Mouse (Mus musculus) limb, embryonic 14.5 days (tissue): ENCODE measurements at regions not wholly inside any gene's neighbourhood (a gene's known extent, or its start where the extent isn't known, plus 50 kb on each side); places are given as distances from the start of the nearest gene placed in this dataset.
A peak's percentile ranks its signal among the peaks of the same experiment; 100 is the strongest.

Source experiments
- ATAC-seq: fragments of 200-750 bp; cut with Nextera tagmentation; 2 replicates; pipeline ENCODE4 v1.8.0; 2017; ENCODE audit warnings: low read depth, moderate number of reproducible peaks, moderate TSS enrichment; ENCODE audit not compliant: low FRiP score
- DNase-seq: peaks from one replicate; pipeline ENCODE4 v3.0.0-alpha.2; 2015; ENCODE audit warnings: low spot score
- H3K27ac ChIP-seq: fragments of 300-500 bp; sonication (generic); replicated peaks from 2 replicates; pipeline ENCODE4 v1.5.1; 2014; ENCODE audit warnings: low read depth, mild to moderate bottlenecking, low read length, moderate library complexity, mixed read lengths
- H3K27me3 ChIP-seq: fragments of 300-500 bp; sonication (generic); 2 replicates; pipeline ENCODE4 v1.6.1; 2014; ENCODE audit warnings: low read length, mixed read lengths; ENCODE audit not compliant: control insufficient read depth, insufficient read depth
- H3K36me3 ChIP-seq: fragments of 300-500 bp; sonication (generic); 2 replicates; pipeline ENCODE4 v1.6.1; 2014; ENCODE audit warnings: mild to moderate bottlenecking, low read length, moderate library complexity, mixed read lengths; ENCODE audit not compliant: control insufficient read depth, insufficient read depth
- H3K4me1 ChIP-seq: fragments of 300-500 bp; sonication (generic); 2 replicates; pipeline ENCODE4 v1.6.1; 2014; ENCODE audit warnings: antibody characterized with exemption, low read length, mixed read lengths; ENCODE audit not compliant: control insufficient read depth, insufficient read depth
- H3K4me2 ChIP-seq: fragments of 300-500 bp; sonication (generic); replicated peaks from 2 replicates; pipeline ENCODE4 v1.6.1; 2014; ENCODE audit warnings: low read depth, mild to moderate bottlenecking, low read length, moderate library complexity; ENCODE audit not compliant: severe bottlenecking
- H3K4me3 ChIP-seq: fragments of 300-500 bp; sonication (generic); replicated peaks from 2 replicates; pipeline ENCODE4 v1.5.1; 2014; ENCODE audit warnings: low read length
- H3K9ac ChIP-seq: fragments of 300-500 bp; sonication (generic); 2 replicates; pipeline ENCODE4 v1.6.1; 2014; ENCODE audit warnings: mild to moderate bottlenecking, low read depth, low read length, moderate library complexity; ENCODE audit not compliant: severe bottlenecking
- H3K9me3 ChIP-seq: fragments of 300-500 bp; sonication (generic); 2 replicates; pipeline ENCODE4 v1.6.1; 2016; ENCODE audit warnings: low read length; ENCODE audit not compliant: control insufficient read depth
- POLR2A ChIP-seq: fragments of 200-500 bp; IDR thresholded peaks from 2 replicates; pipeline ENCODE4 v1.8.0; 2012; ENCODE audit warnings: inconsistent platforms, mild to moderate bottlenecking, moderate library complexity, borderline replicate concordance; ENCODE audit not compliant: insufficient read depth, insufficient read length; ENCODE audit errors: extremely low read depth
- WGBS: fragments of 180-500 bp; shearing (Covaris S2); extraction: QIAGEN DNeasy Blood & Tissue Kit; methylation state at CpG from one replicate; pipeline ENCODE4 v1.1.7; 2014; 5-methylcytosine and 5-hydroxymethylcytosine counted together

GRCm38 (mm10) chrX:99292758-99293157 is 156.8 kb downstream of the Efnb1 start:
- Histone ChIP-seq H3K36me3 (no peaks in the 10 kb centered on the region), H3K27ac (no peak overlapping the region), H3K27me3 (0 out of 2 replicates have a peak, but pooled peaks cover 4% of the 10 kb centered on the region), H3K4me1 (peaks cover 4% of the 10 kb centered on the region; the same call in 1 of the 2 replicates), H3K9me3 (no peaks in the 10 kb centered on the region), H3K4me2 (no peak overlapping the region), H3K4me3 (no peak overlapping the region), H3K9ac (no peak overlapping the region)
- DNase-seq (no peak), ATAC-seq (no peak)
- TF ChIP-seq POLR2A: no peak
- 82% methylated on average over 11 of the region's 11 CpGs for WGBS

DNA sequence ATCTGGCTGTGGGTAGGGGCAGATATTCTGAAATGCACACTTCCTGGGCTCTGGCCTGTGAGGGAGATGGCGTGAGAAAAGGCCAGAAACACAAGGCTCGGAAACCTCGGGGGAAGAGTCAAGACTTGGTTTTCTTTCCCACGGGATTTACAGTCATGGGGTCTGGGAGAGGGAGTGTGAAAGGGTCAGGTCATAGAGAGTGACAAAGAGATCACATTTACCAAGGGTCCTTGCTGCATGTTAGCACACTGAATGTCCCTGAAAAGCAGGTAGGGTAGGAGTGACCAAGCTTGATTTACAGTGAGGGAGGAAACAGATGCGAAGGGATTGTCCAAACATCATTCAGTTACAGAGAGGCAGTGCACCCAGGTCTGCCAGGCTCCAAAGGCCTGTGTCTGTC is 156.0 kb downstream of the Efnb1 start:
- Histone ChIP-seq H3K9ac (no peak overlapping the region), H3K4me1 (peaks cover 4% of the 10 kb centered on the region; the same call in 1 of the 2 replicates), H3K27me3 (0 out of 2 replicates have a peak, but pooled peaks cover 4% of the 10 kb centered on the region), H3K4me2 (no peak overlapping the region), H3K36me3 (no peaks in the 10 kb centered on the region), H3K4me3 (no peak overlapping the region), H3K27ac (no peak overlapping the region), H3K9me3 (no peaks in the 10 kb centered on the region)
- WGBS: 50% methylated on average over 5 of the region's 5 CpGs
- no peak for TF ChIP-seq POLR2A
- no peak for DNase-seq
- 0 out of 2 replicates have a peak, but pooled peaks have one; percentile 8 for ATAC-seq

DNA sequence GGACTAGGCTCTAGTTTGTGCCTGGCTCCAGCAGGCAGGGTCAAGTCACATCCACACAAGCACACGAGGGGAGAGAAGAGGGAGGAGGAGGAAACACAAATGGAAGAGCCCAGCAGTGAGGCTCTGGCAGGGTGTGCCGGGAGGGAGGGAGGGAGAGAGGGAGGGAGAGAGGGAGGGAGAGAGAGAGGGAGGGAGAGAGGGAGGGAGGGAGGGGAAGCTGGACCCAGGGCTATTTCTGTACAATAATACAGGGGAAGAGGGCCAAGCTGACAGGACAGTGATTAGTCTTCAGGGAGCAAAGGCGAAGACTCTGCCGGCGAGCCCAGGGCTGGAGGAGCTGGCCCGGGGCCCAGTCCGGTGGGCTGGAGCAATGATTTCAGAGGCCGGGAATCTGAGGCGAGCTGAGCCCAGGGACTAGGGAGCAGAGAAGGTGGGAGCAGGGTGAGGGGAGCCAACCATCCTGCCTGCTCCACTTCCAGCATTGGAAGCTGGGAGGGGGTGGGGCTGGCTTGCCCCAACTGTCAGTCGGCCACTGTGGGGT is 155.6 kb downstream of the Efnb1 start:
- peak; percentile 80 for ATAC-seq
- Histone ChIP-seq H3K27ac (0 out of 2 replicates have a peak overlapping the region, but pooled peaks have one; percentile 46), H3K9ac (no peak overlapping the region), H3K36me3 (no peaks in the 10 kb centered on the region), H3K27me3 (0 out of 2 replicates have a peak, but pooled peaks cover 4% of the 10 kb centered on the region), H3K9me3 (no peaks in the 10 kb centered on the region), H3K4me2 (no peak overlapping the region), H3K4me1 (peaks cover 4% of the 10 kb centered on the region; the same call in 1 of the 2 replicates), H3K4me3 (no peak overlapping the region)
- no peak for TF ChIP-seq POLR2A
- 28% methylated on average over 7 of the region's 10 CpGs for WGBS
- DNase-seq: peak; percentile 47

- Histone ChIP-seq H3K4me1 (peaks cover 10% of the 10 kb centered on the region), H3K27ac (no peak overlapping the region), H3K4me3 (no peak overlapping the region), H3K27me3 (no peaks in the 10 kb centered on the region), H3K4me2 (no peak overlapping the region), H3K36me3 (no peaks in the 10 kb centered on the region), H3K9me3 (no peaks in the 10 kb centered on the region), H3K9ac (no peak overlapping the region)
- DNase-seq (no peak), ATAC-seq (no peak)
- no peak for TF ChIP-seq POLR2A
- WGBS: 77% methylated on average over 4 of the region's 4 CpGs
These were observed 152.1 kb downstream of the Efnb1 start for GRCm38 (mm10) chrX:99287988-99288387.

- Histone ChIP-seq H3K27ac (no peak overlapping the region), H3K9me3 (no peaks in the 10 kb centered on the region), H3K4me1 (peaks cover 9% of the 10 kb centered on the region), H3K4me2 (no peak overlapping the region), H3K9ac (no peak overlapping the region), H3K4me3 (no peak overlapping the region), H3K27me3 (no peaks in the 10 kb centered on the region), H3K36me3 (no peaks in the 10 kb centered on the region)
- ATAC-seq (no peak), DNase-seq (no peak)
- WGBS: 66% methylated on average over 2 of the region's 2 CpGs
- TF ChIP-seq POLR2A: no peak
These were observed 150.9 kb downstream of the Efnb1 start for GRCm38 (mm10) chrX:99286876-99287275.
